Mouse (Mus musculus) bone marrow macrophage, adult 2 months (primary cell): ENCODE results near the gene Acsbg1.

Experiments used
- CTCF ChIP-seq: IDR thresholded peaks from 2 replicates; pipeline ENCODE4 v1.5.1; 2012; ENCODE audit warnings: low read depth, mild to moderate bottlenecking, low read length, moderate library complexity
- POLR2A ChIP-seq: IDR thresholded peaks from 2 replicates; pipeline ENCODE4 v1.6.1; 2012; ENCODE audit warnings: mild to moderate bottlenecking, low read depth, low read length, borderline replicate concordance

GRCm38 (mm10) chr9:54643179-54643578, 18.5 kb downstream of the Acsbg1 start:
- no peak for TF ChIP-seq CTCF
- TF ChIP-seq POLR2A, result no peak
